Mouse (Mus musculus): ENCODE measurements around the gene Chst3. TPM values are rescaled to one million over a fixed set of nuclear protein-coding genes. Genes with fewer than 3 reads are reported as not detected.
"Not testable (repeated sequence)": the region's sequence is repeated elsewhere in the genome, so short reads cannot be mapped to it uniquely, and the experiment has no call there.

Chst3 gene
- total RNA-seq, 2 experiments from 2014 or later, result 1.2 to 1.4 TPM

GRCm38 (mm10) chr10:60205601-60206241 is 13.3 kb downstream of the Chst3 start:
- no peak for DNase-seq

GRCm38 (mm10) chr10:60202785-60203184 is 16.3 kb downstream of the Chst3 start:
- DNase-seq, result no peak
- intact Hi-C loops (cut with DNase I), result no loop called here

More at GRCm38 (mm10) chr10:60205601-60206241, 13.3 kb downstream of the Chst3 start:
- intact Hi-C loops (cut with DNase I), result no loop called here

- DNase-seq, result no peak
- intact Hi-C loops (cut with DNase I), result no loop called here
These were observed 18.1 kb downstream of the Chst3 start for GRCm38 (mm10) chr10:60200996-60201395.

GRCm38 (mm10) chr10:60199378-60199777 is 19.7 kb downstream of the Chst3 start:
- intact Hi-C loops (cut with DNase I), result no loop called here

GRCm38 (mm10) chr10:60197406-60197821 is 21.6 kb downstream of the Chst3 start:
- DNase-seq, result no peak
- intact Hi-C loops (cut with DNase I), result no loop called here

More at GRCm38 (mm10) chr10:60199378-60199777, 19.7 kb downstream of the Chst3 start:
- DNase-seq, result no peak

- intact Hi-C loops (cut with DNase I), result no loop called here
- no peak for DNase-seq
These were observed 22.1 kb downstream of the Chst3 start for GRCm38 (mm10) chr10:60196971-60197370.

- intact Hi-C loops (cut with DNase I), result loop anchor here (2.0 kb wide), 1 partner anchor 20 kb away; no protein-coding TSS in a partner anchor
- DNase-seq, result peak; percentile 38 to 69
These were observed 24.0 kb downstream of the Chst3 start for GRCm38 (mm10) chr10:60195087-60195486.

- intact Hi-C loops (cut with DNase I), result loop anchor here (2.0 kb wide), 1 partner anchor 21 kb away; no protein-coding TSS in a partner anchor
- DNase-seq, result peak; percentile 45 to 52
These were observed 25.3 kb downstream of the Chst3 start for GRCm38 (mm10) chr10:60193532-60194423.

GRCm38 (mm10) chr10:60191796-60192195 is 27.3 kb downstream of the Chst3 start:
- intact Hi-C loops (cut with DNase I), result loop anchor here (2.0 kb wide), 3 partner anchors 43 to 53 kb away; no protein-coding TSS in a partner anchor
- peak; percentile 78 to 80 for DNase-seq

GRCm38 (mm10) chr10:60189534-60190186 is 29.4 kb downstream of the Chst3 start:
- intact Hi-C loops (cut with DNase I), result loop anchor here (2.0 kb wide), 3 partner anchors 41 to 55 kb away; no protein-coding TSS in a partner anchor
- no peak for DNase-seq

- DNase-seq, result peak; percentile 42 to 51
- intact Hi-C loops (cut with DNase I), result no loop called here
These were observed 32.7 kb downstream of the Chst3 start for GRCm38 (mm10) chr10:60186191-60186945.

GRCm38 (mm10) chr10:60185023-60185709 is 33.9 kb downstream of the Chst3 start:
- DNase-seq, result no peak
- intact Hi-C loops (cut with DNase I), result no loop called here

GRCm38 (mm10) chr10:60175306-60175705 is 43.8 kb downstream of the Chst3 start:
- DNase-seq; intact Hi-C loops (cut with DNase I): not testable (repeated sequence)

- intact Hi-C loops (cut with DNase I), result no loop called here
- no peak for DNase-seq
These were observed 44.6 kb downstream of the Chst3 start for GRCm38 (mm10) chr10:60174506-60174905.

- intact Hi-C loops (cut with DNase I), result no loop called here
These were observed 46.0 kb downstream of the Chst3 start for GRCm38 (mm10) chr10:60173035-60173434.

GRCm38 (mm10) chr10:60172306-60172705 is 46.8 kb downstream of the Chst3 start:
- DNase-seq, result no peak
- intact Hi-C loops (cut with DNase I), result no loop called here

More at GRCm38 (mm10) chr10:60173035-60173434, 46.0 kb downstream of the Chst3 start:
- DNase-seq, result peak; percentile 43 to 63

GRCm38 (mm10) chr10:60171368-60171767 is 47.7 kb downstream of the Chst3 start:
- DNase-seq, result no peak
- intact Hi-C loops (cut with DNase I), result no loop called here

GRCm38 (mm10) chr10:60170326-60171089 is 48.6 kb downstream of the Chst3 start:
- intact Hi-C loops (cut with DNase I), result no loop called here
- no peak for DNase-seq

- DNase-seq, result no peak
These were observed 50.1 kb downstream of the Chst3 start for GRCm38 (mm10) chr10:60168960-60169359.

More at GRCm38 (mm10) chr10:60168960-60169359, 50.1 kb downstream of the Chst3 start:
- intact Hi-C loops (cut with DNase I), result no loop called here

Data from heart, postnatal 14 days (tissue).